8 mouse cellular contexts compared by ENCODE assay signal in the genomic region with DNA sequence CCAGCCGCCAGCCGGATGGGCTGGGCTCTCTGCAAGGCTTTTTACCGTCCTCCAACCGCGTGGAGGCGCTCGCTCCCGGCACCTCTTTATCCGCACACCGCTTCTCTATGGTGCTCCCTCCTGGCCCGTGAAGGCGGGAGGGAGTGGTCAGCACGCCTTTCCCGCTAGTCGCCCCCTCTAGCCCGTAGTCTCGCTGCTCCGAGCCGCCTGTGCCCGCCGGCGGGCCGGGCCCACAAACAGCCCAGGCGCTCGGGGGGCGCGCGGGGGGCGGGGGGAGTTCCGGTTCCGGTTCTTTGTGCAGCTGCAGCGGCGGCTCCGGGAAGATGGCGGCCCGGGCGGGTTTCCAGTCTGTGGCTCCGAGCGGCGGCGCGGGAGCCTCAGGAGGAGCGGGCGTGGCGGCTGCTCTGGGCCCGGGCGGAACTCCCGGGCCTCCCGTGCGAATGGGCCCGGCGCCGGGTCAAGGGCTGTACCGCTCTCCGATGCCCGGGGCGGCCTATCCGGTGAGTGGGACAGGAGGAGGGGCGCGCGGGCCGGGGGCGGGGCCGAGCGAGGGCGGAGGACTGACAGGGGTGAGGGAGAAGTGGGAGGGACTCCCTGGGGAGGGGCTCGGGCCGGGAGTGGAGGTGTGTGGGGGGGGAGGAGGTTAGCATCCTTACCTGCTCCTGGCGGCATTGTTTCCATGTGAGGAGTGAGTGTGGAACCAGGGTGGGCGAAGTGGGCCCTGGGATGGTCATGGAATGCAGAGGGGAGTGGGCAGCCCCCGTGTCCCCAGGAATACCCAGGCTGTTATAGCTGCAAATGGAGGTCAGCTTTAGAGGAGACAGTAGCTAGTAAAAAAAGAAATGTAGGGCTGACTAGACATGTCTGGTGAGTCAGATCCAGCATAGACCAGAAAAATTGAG. TPM values are rescaled to one million over a fixed set of nuclear protein-coding genes. Genes with fewer than 3 reads are reported as not detected.
A peak's percentile ranks its signal among the peaks of the same experiment; 100 is the strongest.
DNase-seq lines count a peak whose midpoint lies in the region; ATAC-seq and TF ChIP-seq lines count a peak whose summit lies in the region.

A gene (plus strand): TSS at position 131 of the 902 bp plus-strand sequence.

- peak; percentile 97 for DNase-seq in ES-CJ7 (ENCODE audit: low read depth, low spot score)
- DNase-seq in cerebellum, adult 11 months, result peak; percentile 94
- peak; percentile 85 for DNase-seq in heart, postnatal 25 days (ENCODE audit: low spot score)
- peak; percentile 93 to 97 for DNase-seq in layer of hippocampus, adult 18-20 months (ENCODE audit: low spot score in 2 of 2)
- peak; percentile 93 for DNase-seq in lung, adult 2 months
- peak; percentile 81 to 85 for DNase-seq in thymus, adult 18-20 months

- H3K9me3 ChIP-seq in forebrain, embryonic 15.5 days, result no peaks in the 10 kb centered on the region

- intact Hi-C loops in heart, postnatal 25 days (cut with DNase I), result loop anchor here (2.0 kb wide), 1 partner anchor 71 kb away; a partner anchor contains a TSS

- whole genome bisulfite sequencing in forebrain, embryonic 15.5 days, result under 1% methylated on average over 68 of the region's 71 CpGs
- 2% methylated on average over 70 of the region's 71 CpGs for WGBS in lung, adult 2 months

- peaks cover 40% of the 10 kb centered on the region for H3K36me3 ChIP-seq in forebrain, embryonic 15.5 days

- H3K9ac ChIP-seq in forebrain, embryonic 15.5 days (replicated peaks), result peak within 1 kb of the TSS; percentile 95

- TF ChIP-seq POLR2A in lung, adult 2 months (IDR thresholded peaks at IDR 0.05; ENCODE audit: borderline replicate concordance, extremely low read depth, low read depth, low read length), result 0 out of 2 replicates have a peak, but pooled peaks have one; percentile 20

- ATAC-seq in forebrain, embryonic 15.5 days (replicated peaks), result peak; percentile 97
- ATAC-seq in neutrophil, adult 5-6 weeks (ENCODE audit: extremely low read depth, insufficient number of reproducible peaks, low FRiP score, poor library complexity, severe bottlenecking), result peak; percentile 93

- no peaks in the 10 kb centered on the region for H3K27me3 ChIP-seq in forebrain, embryonic 15.5 days

- H3K4me2 ChIP-seq in forebrain, embryonic 15.5 days (replicated peaks), result peak within 1 kb of the TSS; percentile 71

- H3K27ac ChIP-seq in forebrain, embryonic 15.5 days (replicated peaks), result peak within 1 kb of the TSS; percentile 95

- H3K4me3 ChIP-seq in forebrain, embryonic 15.5 days, result peak within 1 kb of the TSS; percentile 74
- peak within 1 kb of the TSS; percentile 56 for H3K4me3 ChIP-seq in lung, adult 2 months (replicated peaks; ENCODE audit: extremely low read depth, low read depth, low read length)

- peak; percentile 77 for TF ChIP-seq CTCF in lung, adult 2 months (IDR thresholded peaks at IDR 0.05; ENCODE audit: insufficient read depth, low read length)

- peaks cover 37% of the 10 kb centered on the region for H3K4me1 ChIP-seq in forebrain, embryonic 15.5 days
- peaks cover 4% of the 10 kb centered on the region; the same call in 1 of the 2 replicates for H3K4me1 ChIP-seq in lung, adult 2 months (ENCODE audit: control insufficient read depth, insufficient read depth, low read length)

RNA-seq across cellular contexts. Expression of the gene that starts here (rescaled TPM):
- 121 and 124 TPM in 2 replicates for polyA plus RNA-seq in forebrain, embryonic 15.5 days (2015; fragmentation: Nextera tagmentation; extraction: Ambion mirVana)
- total RNA-seq in heart, postnatal 25 days (2021), result 10 to 100 TPM; 23.5 to 25.3 TPM
- total RNA-seq in layer of hippocampus, adult 18-20 months (2021), result 100 to 1,000 TPM; 108 to 109 TPM
- polyA plus RNA-seq in lung, adult 2 months (2012; rRNA removed), result 30.1 and 38.0 TPM in 2 replicates
- 28.9 and 29.6 TPM in 2 replicates for total RNA-seq in neutrophil, adult 5-6 weeks (2017)

Comparison
In these comparisons a context has a peak if more than half of its experiments do, and no peak if none do; other contexts are left out.
1. Peak in every context shown above with its lines: DNase-seq, ATAC-seq, H3K4me3 ChIP-seq and H3K27ac ChIP-seq.